Mouse (Mus musculus) ES-Bruce4 (cell line): ENCODE measurements around the gene Dner.

Experiments
- CTCF ChIP-seq: IDR thresholded peaks from one replicate; pipeline ENCODE4 v1.8.1; 2011; ENCODE audit warnings: low read depth, low read length
- POLR2A ChIP-seq: IDR thresholded peaks from one replicate; pipeline ENCODE4 v1.8.1; 2011; ENCODE audit warnings: low read length; ENCODE audit not compliant: insufficient read depth

DNA sequence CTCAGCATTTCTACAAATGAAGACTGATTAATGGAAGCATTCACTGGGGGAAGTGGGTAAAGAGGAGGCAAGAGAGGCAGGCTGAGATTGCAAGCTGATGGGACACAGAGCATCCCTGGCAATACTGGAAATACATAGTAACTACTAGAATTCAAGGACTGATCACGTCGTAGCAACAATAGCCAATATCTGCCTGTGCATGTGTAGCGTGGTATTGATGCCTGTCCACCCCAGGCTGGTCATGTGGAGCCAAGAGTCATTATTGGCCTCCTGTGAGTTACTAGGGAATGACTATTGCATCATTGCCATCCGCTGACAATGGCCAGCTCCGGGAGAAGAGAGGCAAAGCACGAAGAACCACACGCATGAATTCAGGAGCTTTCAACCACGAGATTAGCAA, 216.0 kb downstream of the Dner start:
- TF ChIP-seq CTCF (no peak), POLR2A (no peak)
